Mouse (Mus musculus) CH12.LX (cell line): ENCODE results near the gene Senp7.

Experiments used
- CTCF ChIP-seq, 2 experiments: IDR thresholded peaks in 1 of 2; conservative IDR thresholded peaks in 1 of 2; 2 replicates each; pipeline ENCODE4 v1.5.1; 2011 to 2012; ENCODE audit warnings: low read depth in 2 of 2, low read length in 2 of 2, improper control_type of control experiment in 1 of 2, inconsistent platforms in 1 of 2, mild to moderate bottlenecking in 1 of 2, moderate library complexity in 1 of 2
- MAX ChIP-seq: IDR thresholded peaks from 2 replicates; pipeline ENCODE4 v1.6.1; 2011; ENCODE audit warnings: low read length, improper control_type of control experiment
- POLR2A ChIP-seq: IDR thresholded peaks from 2 replicates; pipeline ENCODE4 v1.6.1; 2011; ENCODE audit warnings: low read depth, mild to moderate bottlenecking, improper control_type of control experiment, low read length
- SMC3 ChIP-seq: IDR thresholded peaks from 2 replicates; pipeline ENCODE4 v1.6.1; 2011; ENCODE audit warnings: low read depth, low read length, improper control_type of control experiment
- ZMIZ1 ChIP-seq: IDR thresholded peaks from 2 replicates; pipeline ENCODE4 v1.6.1; 2012; ENCODE audit warnings: low read depth, mild to moderate bottlenecking, inconsistent platforms, low read length, improper control_type of control experiment

DNA sequence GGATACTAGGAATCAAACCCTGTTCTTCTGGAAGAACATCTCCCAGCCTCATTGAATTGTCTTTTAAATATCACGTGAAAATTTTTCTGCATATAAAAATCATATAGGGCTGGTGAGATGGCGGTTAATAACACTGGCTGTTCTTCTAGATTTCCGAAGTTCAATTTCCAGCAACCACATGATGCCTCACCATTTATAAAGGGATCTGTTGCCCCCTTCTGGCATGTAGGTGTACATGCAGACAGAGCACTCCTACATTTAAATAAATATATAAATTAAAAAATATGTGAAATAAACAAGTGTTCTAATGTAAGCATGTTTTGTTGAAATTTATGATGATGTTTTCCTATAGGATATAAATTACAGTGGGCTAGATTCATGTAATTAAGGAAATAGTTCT, 83.5 kb downstream of the Senp7 start:
- TF ChIP-seq POLR2A (no peak), MAX (no peak), SMC3 (peak; percentile 80), CTCF (conservative IDR thresholded peaks at IDR 0.05 in 1 of 2, IDR thresholded peaks at IDR 0.05 in 1 of 2; ENCODE audit: low read depth in 2 of 2, low read length in 2 of 2) (peak; percentile 16 to 88; a peak in 2 of 4 replicates), ZMIZ1 (no peak)
